Mouse (Mus musculus) B cell, adult 2 months (primary cell): ENCODE results near the gene Tgfbr2.

Experiments used
- DNase-seq, 2 experiments: peaks; one replicate each; pipeline ENCODE4 v3.0.0; 2022

Gene Tgfbr2

DNA sequence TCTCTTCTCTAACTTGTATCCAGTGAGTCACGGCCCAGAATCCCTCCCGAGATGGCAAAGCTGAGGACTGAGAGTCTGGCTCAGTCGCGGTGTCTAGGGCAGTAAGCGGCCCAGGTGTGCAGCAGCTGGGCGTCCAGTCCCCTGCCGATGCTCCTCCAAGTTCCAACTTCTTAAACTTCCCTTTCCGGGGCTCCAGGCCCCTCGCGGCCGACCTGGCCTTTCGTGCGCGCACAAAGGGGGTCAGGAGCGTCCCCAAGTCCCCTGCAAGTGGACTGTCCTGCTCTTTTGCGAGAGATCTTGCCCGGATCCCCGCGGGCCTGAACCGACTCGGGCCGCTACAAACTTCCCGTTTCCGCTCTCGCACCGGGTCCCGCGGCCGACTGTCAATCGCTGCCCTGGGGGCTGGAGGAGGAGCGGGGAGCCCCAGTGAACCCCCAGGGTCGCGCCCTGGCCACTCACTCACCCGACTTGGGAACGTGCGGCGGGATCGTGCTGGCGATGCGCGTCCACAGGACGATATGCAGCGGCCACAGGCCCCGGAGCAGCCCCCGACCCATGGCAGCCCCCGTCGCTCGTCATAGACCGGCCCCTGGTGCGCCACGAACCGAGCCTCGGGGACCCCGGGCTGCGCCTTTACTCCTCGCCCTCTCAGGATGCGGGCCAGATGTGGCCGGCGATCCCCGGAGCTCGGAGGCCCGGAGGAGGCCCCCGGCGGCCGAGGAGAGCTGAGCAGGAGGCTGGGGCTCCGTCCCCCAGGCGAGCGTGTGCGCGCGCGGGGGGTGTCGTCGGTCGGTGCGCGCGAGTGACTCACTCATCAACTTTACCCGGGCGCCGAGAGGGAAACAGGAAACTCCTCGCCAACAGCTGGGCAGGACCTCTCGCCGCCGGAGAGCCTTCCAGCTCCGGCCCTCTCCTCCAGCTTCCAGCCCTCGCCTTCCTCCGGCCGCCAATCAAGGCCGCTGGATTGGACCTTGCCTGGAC lies at the start of gene Tgfbr2:
Gene Tgfbr2, minus strand, starts transcription at position 880 of the 981 bp plus-strand sequence.
- peak; percentile 92 for DNase-seq

DNA sequence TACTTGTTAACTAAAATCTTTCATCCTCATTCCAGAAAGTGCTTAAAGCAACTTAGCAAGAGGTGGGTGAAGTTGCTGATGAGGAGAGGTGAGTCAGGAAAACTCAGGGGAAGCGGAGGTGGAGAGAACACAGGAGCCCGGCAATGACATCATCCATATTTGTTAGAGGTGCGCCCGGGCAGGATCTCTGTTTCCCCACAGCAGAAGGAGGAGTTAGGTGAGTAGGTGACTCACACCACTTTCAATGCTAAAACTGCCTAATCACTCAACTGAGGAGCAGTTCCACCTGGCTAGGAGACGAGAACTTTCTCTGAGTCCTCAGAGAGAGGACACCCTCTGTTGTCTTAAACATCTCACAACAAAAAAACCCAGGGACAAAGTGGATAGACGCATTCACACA lies 48.2 kb upstream of the Tgfbr2 start:
- DNase-seq, result peak; percentile 38 to 49

DNA sequence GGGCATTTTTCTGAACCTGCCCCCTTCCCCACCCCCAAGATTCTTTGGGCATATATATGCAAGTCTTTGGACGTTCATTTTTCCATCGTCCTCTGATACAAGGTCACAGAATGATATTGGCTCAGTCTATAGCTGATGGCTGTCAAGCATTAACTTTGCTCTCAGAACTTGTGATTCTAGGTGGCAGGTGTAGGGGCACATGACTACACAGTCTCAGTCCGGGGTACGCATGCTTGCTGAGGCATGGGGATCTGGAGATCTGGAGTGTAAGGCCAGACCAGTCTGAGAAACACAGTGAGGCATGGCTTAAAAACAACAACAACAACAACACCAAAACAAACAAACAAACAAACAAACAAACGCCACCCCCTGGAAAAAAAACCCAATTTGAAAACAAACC lies 47.5 kb upstream of the Tgfbr2 start:
- no peak for DNase-seq

DNA sequence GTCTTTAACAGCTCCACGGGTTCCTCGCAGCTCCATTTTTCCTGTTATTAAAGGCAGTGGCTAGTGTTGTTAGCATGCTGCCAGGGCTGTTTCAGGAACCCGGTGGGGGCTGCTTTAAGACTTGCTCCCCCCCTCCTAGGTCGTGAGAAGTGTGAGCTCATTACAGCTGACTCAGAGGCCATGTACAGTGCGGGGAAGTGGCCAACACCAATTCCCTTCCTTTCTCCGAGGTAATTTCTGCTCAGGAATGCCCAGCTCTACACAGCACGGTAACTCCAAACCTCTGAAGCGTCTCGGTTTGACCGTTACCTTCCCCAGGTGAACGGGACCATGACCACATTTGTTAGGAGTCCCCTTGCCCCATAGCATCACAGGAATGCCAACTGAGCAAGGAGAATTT lies 46.8 kb upstream of the Tgfbr2 start:
- no peak for DNase-seq

DNA sequence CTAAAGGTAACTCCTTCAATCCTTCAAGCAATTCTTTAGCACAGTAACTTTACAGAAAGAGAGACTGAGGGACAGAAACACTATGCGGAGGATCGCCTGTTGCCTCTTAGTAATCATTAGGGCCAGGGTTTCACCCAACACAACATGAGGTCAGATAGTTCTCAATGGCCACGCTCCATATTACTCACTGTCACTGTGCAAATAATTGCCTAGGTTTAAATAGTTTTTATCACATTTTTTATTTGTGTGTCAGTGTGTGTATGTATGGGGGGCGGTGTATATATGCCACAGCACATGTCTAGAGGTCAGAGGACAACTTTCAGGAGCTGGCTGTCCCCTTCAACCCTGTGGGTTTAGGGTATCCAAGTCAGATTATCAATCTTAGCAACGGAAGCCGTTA lies 46.4 kb upstream of the Tgfbr2 start:
- no peak for DNase-seq

DNA sequence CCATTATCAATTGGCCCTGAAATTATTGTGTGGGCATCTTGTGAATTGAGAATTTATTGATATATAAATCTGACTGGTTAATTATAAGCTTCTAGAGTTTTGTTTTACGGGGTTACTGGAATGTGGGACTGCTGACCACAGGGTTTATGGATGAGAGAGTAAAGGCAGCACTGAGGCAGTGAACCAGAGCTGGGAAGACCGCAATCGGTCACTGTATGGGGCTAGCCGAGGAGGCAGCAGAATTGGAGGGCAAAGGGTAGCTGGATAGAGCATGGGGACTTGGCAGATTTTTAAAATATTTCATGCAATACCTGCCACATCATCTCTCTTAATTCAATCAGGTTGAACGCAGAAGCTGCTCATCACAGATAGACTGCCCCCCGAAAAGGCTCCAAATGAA lies 45.5 kb upstream of the Tgfbr2 start:
- no peak for DNase-seq

DNA sequence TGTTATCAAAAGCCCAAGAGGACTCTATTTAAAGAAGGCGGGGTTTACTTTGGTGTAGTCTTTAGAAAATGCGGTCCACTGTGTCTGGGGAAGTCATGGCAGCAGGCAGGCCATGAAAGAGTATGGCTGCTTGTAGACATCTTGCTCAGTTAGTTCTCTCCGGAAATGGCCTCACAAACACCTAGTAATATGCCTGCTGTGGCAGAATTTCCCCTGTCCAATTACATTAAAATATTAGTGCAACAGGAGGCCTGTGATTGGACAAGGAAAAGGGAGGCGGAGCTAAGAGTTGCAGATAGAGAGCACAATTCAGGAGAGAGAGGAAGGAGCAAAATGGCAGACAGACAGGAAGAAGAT lies 45.0 kb upstream of the Tgfbr2 start:
- DNase-seq, result peak; percentile 48 to 55

DNA sequence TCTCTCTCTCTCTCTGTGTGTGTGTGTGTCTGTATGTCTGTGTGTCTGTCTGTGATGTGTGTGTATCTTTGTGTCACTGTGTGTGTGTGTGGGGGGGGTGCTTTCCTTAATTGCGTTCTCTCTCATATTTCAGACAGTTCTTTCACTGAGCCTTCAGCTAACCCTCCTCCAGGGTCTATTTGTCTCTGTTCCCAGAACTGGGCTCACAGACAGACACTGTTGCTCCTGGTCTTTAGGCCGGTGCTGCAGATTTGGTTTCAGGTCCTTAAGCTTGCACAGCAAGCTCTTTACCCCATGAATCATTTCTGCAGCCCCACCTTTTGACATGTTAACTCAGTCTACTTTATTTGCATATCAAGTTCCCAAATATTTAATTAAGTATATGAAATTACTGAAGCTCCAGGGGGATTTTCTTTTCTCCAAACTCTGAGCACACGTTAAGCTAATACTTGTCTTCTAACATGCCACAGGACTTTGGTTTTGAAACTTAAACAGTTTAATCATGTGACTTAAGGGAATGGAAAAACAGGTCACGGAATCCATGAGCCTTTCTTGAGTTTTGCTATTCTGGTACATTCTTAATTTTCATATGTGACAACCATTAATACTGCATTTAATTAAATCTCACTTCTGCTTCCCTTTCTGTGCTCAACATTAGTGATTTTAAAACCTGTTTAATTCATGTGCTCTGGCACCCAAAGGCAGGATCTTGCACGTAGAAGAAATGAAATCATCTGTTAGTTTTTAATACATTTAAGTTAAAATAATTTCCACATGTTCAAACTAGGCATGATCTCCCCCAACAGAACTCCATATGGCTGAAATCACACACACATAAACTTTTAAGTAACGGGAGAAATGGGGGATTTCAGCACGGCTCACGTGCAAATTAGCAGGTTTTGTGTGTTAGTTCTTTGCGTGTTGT lies 44.3 kb upstream of the Tgfbr2 start:
- peak in 1 of 2 experiments; percentile 39 for DNase-seq

DNA sequence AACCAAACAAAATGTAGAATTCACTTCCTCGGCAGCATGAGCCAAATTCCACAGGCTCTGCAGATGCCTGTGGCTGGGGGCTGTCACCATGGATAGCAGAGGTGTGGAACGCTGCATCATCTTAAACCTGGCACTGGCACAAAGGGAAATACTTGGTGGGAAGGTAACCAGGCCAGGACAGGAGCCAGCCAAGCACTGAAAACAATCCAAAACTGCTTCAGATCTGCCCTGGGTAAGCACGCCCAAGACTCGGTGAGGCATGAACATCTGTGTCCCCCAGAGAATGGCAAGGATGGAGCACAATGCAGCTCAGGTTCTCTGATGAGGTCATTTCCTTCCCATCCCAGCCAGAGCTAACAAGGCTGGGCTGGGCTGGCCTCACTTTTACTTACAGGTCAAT lies 43.6 kb upstream of the Tgfbr2 start:
- peak; percentile 71 to 74 for DNase-seq

DNA sequence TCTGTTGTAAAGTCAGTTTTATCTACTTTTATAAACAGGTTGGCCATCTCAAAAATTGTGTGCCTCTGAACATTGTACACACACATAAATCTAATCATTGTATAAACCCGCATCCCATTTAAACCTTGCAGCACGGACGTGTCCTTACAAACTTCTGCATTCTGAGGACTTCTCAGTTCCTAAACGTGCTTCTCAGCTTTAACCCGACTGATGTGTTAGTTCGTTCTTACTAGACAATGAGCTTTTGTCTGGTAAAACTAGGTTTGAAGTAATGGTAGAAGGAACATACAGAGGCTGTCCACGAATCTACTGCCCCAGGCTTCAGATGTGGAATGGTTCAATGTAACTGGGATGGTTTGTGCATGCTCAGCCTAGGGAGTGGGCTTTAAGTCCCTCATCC lies 41.9 kb upstream of the Tgfbr2 start:
- peak; percentile 51 to 52 for DNase-seq

DNA sequence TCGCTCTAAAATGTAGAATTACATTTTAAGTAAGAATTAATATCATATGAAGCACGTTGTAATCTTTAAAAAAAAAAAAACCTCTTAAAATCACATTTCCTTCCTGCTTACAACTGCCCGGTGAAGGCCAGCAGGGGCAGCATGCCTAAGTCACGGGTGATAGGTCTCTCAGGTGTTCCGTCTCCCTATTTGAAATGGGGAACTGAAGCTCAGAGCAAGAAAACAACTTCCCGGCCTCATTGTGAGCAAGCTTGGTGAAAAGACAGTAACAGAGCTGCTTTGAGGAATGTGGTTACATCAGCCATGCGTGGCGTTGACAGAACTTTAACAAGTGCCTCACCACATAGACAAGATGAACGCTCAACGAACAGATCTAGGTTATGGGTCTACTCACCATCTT lies 41.5 kb upstream of the Tgfbr2 start:
- peak; percentile 80 to 85 for DNase-seq

DNA sequence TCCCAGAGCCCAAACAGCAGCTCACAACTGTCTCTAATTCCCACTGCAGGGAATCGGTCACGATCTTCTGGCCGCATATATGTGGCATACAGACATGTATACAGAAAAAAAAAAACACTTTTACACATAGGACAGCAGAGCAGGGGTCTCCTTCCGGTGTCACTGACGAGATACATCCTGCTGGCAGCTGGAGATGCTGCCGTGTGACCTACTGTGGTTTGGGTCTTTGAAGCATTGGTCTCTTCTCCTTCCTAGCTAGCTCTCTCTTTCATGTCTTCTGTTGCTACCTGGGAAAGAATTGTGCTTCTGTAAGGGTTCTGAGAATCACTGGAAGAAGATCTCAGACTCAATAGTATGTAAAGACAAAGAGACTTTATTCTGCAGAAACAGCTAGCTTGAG lies 39.1 kb upstream of the Tgfbr2 start:
- no peak for DNase-seq

DNA sequence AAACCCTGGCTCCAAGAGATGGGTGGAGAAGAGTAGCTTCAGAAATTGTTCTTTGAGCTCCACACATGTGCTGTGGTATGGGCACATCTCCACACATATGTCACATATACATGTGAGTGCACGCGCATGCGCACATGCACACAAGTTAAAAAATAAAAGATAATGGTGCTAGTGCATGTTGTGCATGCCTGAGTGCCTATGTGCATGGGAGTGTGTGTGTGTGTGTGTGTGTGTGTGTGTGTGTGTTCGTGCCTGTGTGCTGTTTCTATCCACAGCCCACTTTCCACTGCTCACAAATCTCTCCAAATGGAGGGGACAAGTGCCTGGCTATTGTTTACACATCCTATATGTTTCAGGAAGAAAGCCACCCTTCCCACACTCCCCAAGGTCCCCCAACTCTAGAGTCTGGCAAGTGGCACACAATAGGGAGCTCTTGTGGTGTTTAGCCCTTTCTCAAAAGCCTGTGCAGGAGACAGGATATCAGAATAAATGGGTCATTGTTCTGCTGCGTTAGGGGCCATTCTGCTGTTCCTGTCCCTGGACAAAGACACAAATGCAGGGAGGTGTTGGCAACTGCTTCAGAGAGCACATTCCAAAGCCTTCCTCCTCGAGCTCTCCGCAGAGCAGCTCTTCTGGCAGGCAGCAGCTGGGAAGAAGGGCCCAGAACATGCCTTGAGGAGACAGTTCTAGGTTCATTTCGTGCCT lies 37.9 kb upstream of the Tgfbr2 start:
- DNase-seq, result no peak

DNA sequence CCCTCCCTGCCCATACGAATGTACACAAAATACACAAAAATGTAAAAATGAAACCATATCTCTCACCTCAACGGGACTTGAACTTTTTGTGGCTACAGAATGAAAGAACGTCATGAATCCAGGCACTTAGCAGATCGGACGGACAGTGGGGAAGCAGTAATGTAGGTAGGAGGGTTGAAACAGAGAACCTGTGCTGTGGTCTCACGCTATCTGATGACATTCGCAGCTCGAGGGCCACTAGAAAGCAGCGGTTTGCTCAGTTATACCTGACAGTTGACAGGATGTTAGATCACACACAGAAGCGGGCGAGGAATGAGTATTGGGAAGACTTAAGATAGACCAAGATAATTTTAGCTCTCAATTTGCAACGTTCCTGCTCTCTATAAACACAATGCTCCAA lies 36.9 kb upstream of the Tgfbr2 start:
- no peak for DNase-seq

DNA sequence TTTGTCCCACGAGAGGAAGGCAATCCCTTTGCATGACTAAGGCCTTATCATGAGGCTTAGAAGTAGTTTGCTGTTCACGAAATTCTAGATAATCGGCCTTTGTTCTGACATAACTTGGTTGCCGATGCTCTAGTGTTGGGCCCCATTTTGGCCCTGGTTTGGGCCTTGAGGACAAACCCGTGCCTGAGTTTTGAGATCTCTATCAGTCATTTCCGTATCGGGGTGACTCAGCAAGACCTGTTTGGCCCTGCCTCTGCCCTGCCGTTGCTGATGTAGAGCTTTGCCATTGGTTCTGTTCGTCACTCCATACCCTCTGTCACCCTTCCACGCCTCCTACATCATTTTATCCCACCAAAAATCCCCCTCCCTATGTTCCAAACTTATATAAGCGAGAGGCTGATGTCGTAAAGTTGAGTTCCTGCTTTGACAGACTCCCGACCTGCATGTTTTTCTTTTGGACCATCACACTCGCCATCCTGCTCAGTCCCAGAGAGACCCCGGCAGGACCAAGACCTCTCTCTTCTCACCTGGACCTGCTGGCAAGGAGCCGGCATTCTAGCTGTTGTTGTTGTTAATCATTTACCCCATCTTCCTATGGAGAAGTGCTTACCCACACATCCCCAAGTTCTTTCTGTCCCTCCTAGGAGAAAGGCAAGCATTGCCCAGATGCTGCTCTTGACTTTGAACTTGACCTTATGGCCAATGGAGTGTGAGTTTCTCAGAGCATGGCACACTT lies 33.2 kb upstream of the Tgfbr2 start:
- DNase-seq, result no peak

DNA sequence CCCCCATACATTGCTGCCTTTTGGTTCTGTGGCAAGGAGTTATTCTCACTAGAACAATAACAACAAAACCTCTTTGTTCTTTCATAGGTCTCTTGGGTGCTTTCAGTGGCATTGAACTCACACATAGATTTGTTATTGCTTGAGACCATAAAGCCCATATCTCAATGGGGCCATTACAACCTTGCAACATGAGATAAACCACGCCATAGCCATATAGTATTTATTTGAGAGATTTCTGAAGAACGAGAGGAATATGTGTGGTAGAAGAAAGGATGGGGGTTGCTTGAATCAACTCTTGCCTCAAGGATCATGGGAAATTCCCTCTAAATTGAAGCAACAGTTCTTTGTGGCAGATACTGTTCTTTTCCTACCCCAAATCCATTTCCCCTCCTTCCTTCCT lies 31.7 kb upstream of the Tgfbr2 start:
- no peak for DNase-seq

DNA sequence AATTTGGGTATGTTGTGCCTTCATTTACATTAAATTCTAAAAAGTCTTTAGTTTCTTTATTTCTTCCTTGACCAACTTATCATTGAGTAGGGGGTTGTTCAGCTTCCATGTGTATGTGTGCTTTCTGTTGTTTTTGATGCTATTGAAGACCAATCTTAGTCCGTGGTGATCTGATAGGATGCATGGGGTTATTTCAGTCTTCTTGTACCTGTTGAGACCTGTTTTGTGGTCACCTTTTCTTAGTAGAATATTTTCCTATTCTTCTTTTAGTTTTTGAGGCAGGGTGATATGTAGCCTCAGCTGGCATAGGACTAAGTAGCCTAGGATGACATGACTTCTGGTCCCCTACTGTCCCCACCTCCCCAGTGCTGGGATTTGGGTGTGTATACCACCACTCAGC lies 28.5 kb upstream of the Tgfbr2 start:
- no peak for DNase-seq

DNA sequence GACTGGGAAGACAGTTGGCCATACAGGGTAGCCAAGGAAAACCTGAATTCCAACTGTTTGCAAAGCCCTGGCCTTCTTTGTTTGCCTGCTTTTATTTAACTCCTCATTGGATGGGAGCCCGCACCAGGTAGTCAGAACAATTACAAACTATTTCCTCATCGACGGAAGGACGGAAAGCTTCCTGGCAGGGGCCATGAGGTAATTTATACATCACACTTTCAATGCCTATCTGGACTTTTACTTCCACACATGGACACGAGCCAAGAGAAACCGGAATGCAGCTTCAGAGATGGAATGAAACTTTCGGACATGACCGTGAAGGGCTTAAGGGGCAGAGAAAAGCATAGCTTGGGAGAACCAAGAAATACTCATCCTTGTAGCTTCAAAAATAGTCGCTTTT lies 24.0 kb upstream of the Tgfbr2 start:
- DNase-seq, result no peak

DNA sequence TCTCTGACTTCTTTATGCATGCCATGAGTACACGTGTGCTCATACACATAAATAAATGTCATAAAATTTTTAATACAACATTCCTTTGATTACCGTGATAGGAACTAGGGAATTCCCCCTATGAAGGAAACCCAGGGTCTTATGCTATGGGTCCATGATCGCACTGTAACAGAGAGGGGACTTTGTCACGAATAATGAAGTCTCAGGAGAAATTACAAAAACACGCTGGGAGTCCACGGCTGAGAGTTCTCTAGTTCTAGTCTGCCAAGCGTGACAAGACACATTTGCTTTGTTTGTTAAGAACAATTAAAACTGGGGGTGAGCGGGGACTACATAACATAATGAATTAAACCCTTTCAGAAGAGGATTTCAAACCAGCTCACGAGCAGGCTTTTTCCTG lies 23.3 kb upstream of the Tgfbr2 start:
- DNase-seq, result peak; percentile 43 to 48

DNA sequence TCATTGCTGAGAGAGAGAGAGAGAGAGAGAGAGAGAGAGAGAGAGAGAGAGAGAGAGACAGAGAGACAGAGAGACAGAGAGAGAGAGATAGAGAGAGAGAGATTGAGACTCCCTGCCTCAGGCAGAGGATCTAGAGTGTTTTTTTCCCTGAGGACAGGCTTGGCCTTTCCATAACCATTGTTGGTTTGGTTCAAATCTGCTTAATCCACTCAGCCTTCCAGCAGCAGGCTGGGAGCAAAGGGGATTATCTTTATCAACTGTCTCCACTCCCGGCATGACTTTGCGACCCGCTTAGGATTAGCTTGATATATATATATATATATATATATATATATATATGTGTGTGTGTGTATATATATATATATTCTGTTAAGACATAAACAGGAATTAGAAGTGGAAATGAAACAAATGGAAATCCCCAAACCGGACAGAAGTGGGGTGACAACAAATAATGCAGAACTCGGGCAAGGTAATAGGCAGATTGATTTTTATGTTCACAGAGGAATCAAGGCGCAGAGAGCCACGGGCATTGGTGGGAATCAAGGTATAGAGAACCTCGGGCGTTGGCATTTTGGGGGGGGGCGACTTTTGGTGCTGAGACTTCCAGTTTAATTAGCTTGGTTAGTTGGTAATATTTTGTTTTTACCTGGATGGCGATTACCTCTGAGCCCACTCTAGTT lies 22.5 kb upstream of the Tgfbr2 start:
- peak; percentile 48 to 56 for DNase-seq

DNA sequence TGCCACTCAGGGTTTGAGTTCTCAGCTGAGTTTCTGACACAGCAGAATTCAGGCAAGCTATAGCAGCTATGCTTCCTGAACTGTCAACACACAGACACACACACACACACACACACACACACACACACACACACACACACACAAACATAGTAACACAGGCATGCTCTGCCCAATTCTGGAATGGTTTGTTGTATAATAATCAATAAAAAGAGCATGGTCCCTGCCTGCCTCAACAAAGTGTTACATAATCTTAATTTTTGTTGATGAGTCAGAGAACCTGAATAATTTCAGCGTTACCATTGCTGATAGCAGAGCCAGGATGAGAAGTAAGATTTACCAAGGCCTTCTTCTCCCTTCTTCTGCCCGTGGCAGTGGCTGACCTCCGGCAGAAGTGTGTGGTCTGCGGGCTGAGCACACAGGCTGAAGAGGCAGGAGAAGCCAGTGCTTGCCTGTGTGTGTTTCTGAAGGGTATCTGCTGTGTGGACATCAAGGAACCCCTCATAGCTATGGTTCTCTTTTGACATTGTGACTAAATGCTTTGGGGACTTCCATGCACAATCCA lies 18.8 kb upstream of the Tgfbr2 start:
- no peak for DNase-seq

DNA sequence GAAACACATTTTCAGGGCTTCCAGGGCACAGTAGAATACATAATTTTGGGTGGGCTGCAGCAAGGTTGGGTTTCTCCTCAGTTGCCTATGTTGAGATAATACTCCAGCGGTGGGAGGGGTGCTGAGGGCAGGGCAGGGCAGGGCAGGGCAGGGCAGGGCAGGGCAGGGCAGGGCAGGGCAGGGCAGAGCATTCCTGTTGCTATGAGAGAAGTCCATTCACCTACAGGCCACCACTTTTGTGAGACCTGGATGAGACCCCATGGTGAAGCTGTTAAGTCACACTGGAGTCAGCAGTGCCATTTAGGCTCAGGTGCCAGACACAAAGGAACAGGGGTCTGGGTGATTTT lies 18.3 kb upstream of the Tgfbr2 start:
- no peak for DNase-seq
